10 mouse cellular contexts compared by ENCODE assay signal in genomic region chrX:73869334-73869733, GRCm38 (mm10). TPM values are rescaled to one million over a fixed set of nuclear protein-coding genes. Genes with fewer than 3 reads are reported as not detected.
DNase-seq lines count a peak whose midpoint lies in the region; ATAC-seq lines count a peak whose summit lies in the region.
"Had no signal": no experiment of that assay in that cellular context is flagged by ENCODE, and none has a peak within 500 bp of the region (broad histone marks: within the 10 kb centered on the region; RNA-seq: fewer than 3 reads in every experiment).

No protein-coding gene starts in this region.

- peaks cover 36% of the 10 kb centered on the region; the same call in 1 of the 2 replicates for H3K27me3 ChIP-seq in limb, embryonic 10.5 days (ENCODE audit: low read depth, poor library complexity, severe bottlenecking)

- H3K27ac ChIP-seq in limb, embryonic 10.5 days = no peak overlapping the region

- no peaks in the 10 kb centered on the region for H3K36me3 ChIP-seq in limb, embryonic 10.5 days

- H3K4me3 ChIP-seq in limb, embryonic 10.5 days = no peak overlapping the region

- 0 out of 2 replicates have a peak, but pooled peaks cover 6% of the 10 kb centered on the region for H3K4me1 ChIP-seq in limb, embryonic 10.5 days

- peak; percentile 43 for DNase-seq in heart, postnatal 4 days
- DNase-seq in heart, adult 8-10 months (ENCODE audit: low spot score) = no peak
- peak; percentile 44 for DNase-seq in 3T3-L1 (ENCODE audit: low read depth, low spot score)
- DNase-seq in NIH3T3 (ENCODE audit: low read depth) = peak; percentile 62
- DNase-seq in limb, embryonic 10.5 days (ENCODE audit: low spot score) = peak; percentile 72
- no peak for DNase-seq in cerebellum, adult 8-10 months
- DNase-seq in right cerebral cortex, postnatal 14 days = no peak

- no peaks in the 10 kb centered on the region for H3K9me3 ChIP-seq in limb, embryonic 10.5 days (replicated peaks)

- no peak for ATAC-seq in activated CD4-positive, CD25-positive, alpha-beta regulatory T cell, adult 4 months

- WGBS in limb, embryonic 10.5 days = 12% methylated on average over 5 of the region's 5 CpGs

RNA-seq across cellular contexts. Expression of gene Avpr2, which starts 22.6 kb away (rescaled TPM):
- total RNA-seq in heart, postnatal 4 days (2021) = not detected
- not detected for total RNA-seq in heart, adult 8-10 months (2022)
- polyA plus RNA-seq in limb, embryonic 10.5 days (2016; fragmentation: Nextera tagmentation; extraction: Ambion mirVana) = 0.10 TPM in 2 replicates
- polyA plus RNA-seq in activated CD4-positive, CD25-positive, alpha-beta regulatory T cell, adult 4 months (2017; shearing (Covaris generic)) = 1 to 10 TPM; 1.8 to 2.7 TPM
- total RNA-seq: layer of hippocampus, adult 18-20 months had no signal
- polyA plus RNA-seq: testis, adult 2 months had no signal

RNA-seq across cellular contexts. Expression of gene L1cam, which starts 26.6 kb away (rescaled TPM):
- total RNA-seq in heart, postnatal 4 days (2021) = 1 to 10 TPM; 1.4 to 1.6 TPM
- total RNA-seq in heart, adult 8-10 months (2022) = 1 to 10 TPM; 3.3 to 5.3 (median 4.2) TPM
- 0.63 and 1.7 TPM in 2 replicates for polyA plus RNA-seq in limb, embryonic 10.5 days (2016; fragmentation: Nextera tagmentation; extraction: Ambion mirVana)
- 1 to 10 TPM; 8.8 to 9.8 TPM for polyA plus RNA-seq in activated CD4-positive, CD25-positive, alpha-beta regulatory T cell, adult 4 months (2017; shearing (Covaris generic))

RNA-seq across cellular contexts. Expression of gene Pdzd4, which starts 44.6 kb away (rescaled TPM):
- 1 to 10 TPM; 3.2 to 3.4 TPM for total RNA-seq in heart, postnatal 4 days (2021)
- 1 to 10 TPM; 1.2 to 1.7 (median 1.6) TPM for total RNA-seq in heart, adult 8-10 months (2022)
- 0.40 and 0.61 TPM in 2 replicates for polyA plus RNA-seq in limb, embryonic 10.5 days (2016; fragmentation: Nextera tagmentation; extraction: Ambion mirVana)
- under 1 TPM; 0.11 to 0.13 TPM for polyA plus RNA-seq in activated CD4-positive, CD25-positive, alpha-beta regulatory T cell, adult 4 months (2017; shearing (Covaris generic))

RNA-seq across cellular contexts. Expression of gene Arhgap4, which starts 52.3 kb away (rescaled TPM):
- 1 to 10 TPM; 1.8 to 2.0 TPM for total RNA-seq in heart, postnatal 4 days (2021)
- 1 to 10 TPM in 2 of 4 experiments, under 1 TPM in 2; 0.47 to 2.9 (median 1.3) TPM for total RNA-seq in heart, adult 8-10 months (2022)
- polyA plus RNA-seq in limb, embryonic 10.5 days (2016; fragmentation: Nextera tagmentation; extraction: Ambion mirVana) = 1.7 and 2.4 TPM in 2 replicates
- 100 to 1,000 TPM; 116 to 144 TPM for polyA plus RNA-seq in activated CD4-positive, CD25-positive, alpha-beta regulatory T cell, adult 4 months (2017; shearing (Covaris generic))

RNA-seq across cellular contexts. Expression of gene Naa10, which starts 52.4 kb away (rescaled TPM):
- 10 to 100 TPM; 66.7 to 71.7 TPM for total RNA-seq in heart, postnatal 4 days (2021)
- 10 to 100 TPM; 46.4 to 59.7 (median 56.5) TPM for total RNA-seq in heart, adult 8-10 months (2022)
- polyA plus RNA-seq in limb, embryonic 10.5 days (2016; fragmentation: Nextera tagmentation; extraction: Ambion mirVana) = 180 and 205 TPM in 2 replicates
- polyA plus RNA-seq in activated CD4-positive, CD25-positive, alpha-beta regulatory T cell, adult 4 months (2017; shearing (Covaris generic)) = 100 to 1,000 TPM; 185 to 192 TPM

Comparison
In these comparisons a context has a peak if more than half of its experiments do, and no peak if none do; other contexts are left out.
1. DNase-seq: peak in heart, postnatal 4 days (single experiment), 3T3-L1 (single experiment), NIH3T3 (single experiment) and limb, embryonic 10.5 days (single experiment); none in heart, adult 8-10 months (single experiment), cerebellum, adult 8-10 months (single experiment) and right cerebral cortex, postnatal 14 days (single experiment).